Mouse (Mus musculus) liver, embryonic 12.5 days (tissue): ENCODE data around the gene Hoxd3. TPM values are rescaled to one million over a fixed set of nuclear protein-coding genes. Genes with fewer than 3 reads are reported as not detected.

Experiments
- ATAC-seq: fragments of 200-750 bp; cut with Nextera tagmentation; 2 replicates; pipeline ENCODE4 v1.8.0; 2017; ENCODE audit warnings: moderate number of reproducible peaks, mild to moderate bottlenecking, moderate library complexity
- H3K27ac ChIP-seq: fragments of 300-500 bp; sonication (generic); 2 replicates; pipeline ENCODE4 v1.5.1; 2016; ENCODE audit warnings: mild to moderate bottlenecking
- H3K27me3 ChIP-seq: fragments of 300-500 bp; sonication (generic); replicated peaks from 2 replicates; pipeline ENCODE4 v1.6.1; 2016; ENCODE audit warnings: mild to moderate bottlenecking, moderate library complexity
- H3K36me3 ChIP-seq: fragments of 300-500 bp; sonication (generic); 2 replicates; pipeline ENCODE4 v1.6.1; 2016; ENCODE audit warnings: mild to moderate bottlenecking, moderate library complexity
- H3K4me1 ChIP-seq: fragments of 300-500 bp; sonication (generic); 2 replicates; pipeline ENCODE4 v1.6.1; 2016
- H3K4me2 ChIP-seq: fragments of 300-500 bp; sonication (generic); 2 replicates; pipeline ENCODE4 v1.6.1; 2016; ENCODE audit warnings: mild to moderate bottlenecking, moderate library complexity
- H3K4me3 ChIP-seq: fragments of 300-500 bp; sonication (generic); 2 replicates; pipeline ENCODE4 v1.5.1; 2016; ENCODE audit warnings: mild to moderate bottlenecking, moderate library complexity
- H3K9ac ChIP-seq: fragments of 300-500 bp; sonication (generic); 2 replicates; pipeline ENCODE4 v1.6.1; 2016; ENCODE audit warnings: mild to moderate bottlenecking, moderate library complexity
- H3K9me3 ChIP-seq: fragments of 300-500 bp; sonication (generic); replicated peaks from 2 replicates; pipeline ENCODE4 v1.6.1; 2016; ENCODE audit warnings: mild to moderate bottlenecking, moderate library complexity
- WGBS: fragments of 180-500 bp; shearing (Covaris S2); methylation state at CpG from one replicate; pipeline ENCODE4 v1.1.7; 2016; ENCODE audit not compliant: insufficient replicate concordance; 5-methylcytosine and 5-hydroxymethylcytosine counted together
- microRNA counts: library from miRNA; unstranded; fragments of <30 nt; microRNA quantifications from one replicate; lab custom pipeline; 2017
- microRNA-seq: library from miRNA; unstranded; fragments of <30 nt; microRNA quantifications from one replicate; pipeline ENCODE4, GENCODE M21; 2017
- polyA plus RNA-seq: library from polyadenylated mRNA; unstranded; fragments of >200 nt; fragmentation: Nextera tagmentation; extraction: Ambion mirVana; gene quantifications from 2 replicates; pipeline ENCODE4 v1.2.1, GENCODE M21; 2016

Hoxd3 gene
- polyA plus RNA-seq, 1 experiment from 2014 or later, result 0.18 TPM

GRCm38 (mm10) chr2:74774359-74774758 lies 62.6 kb downstream of the Hoxd3 start:
- no peak overlapping the region for H3K27ac ChIP-seq
- H3K27me3 ChIP-seq, result peaks cover 9% of the 10 kb centered on the region; the same call in 1 of the 2 replicates
- ATAC-seq, result no peak
- H3K9ac ChIP-seq, result no peak overlapping the region
- no peaks in the 10 kb centered on the region for H3K36me3 ChIP-seq
- WGBS, result 79% methylated on average over 2 of the region's 2 CpGs
- H3K4me2 ChIP-seq, result no peak overlapping the region
- no peak overlapping the region for H3K4me3 ChIP-seq
- H3K9me3 ChIP-seq, result no peaks in the 10 kb centered on the region
- H3K4me1 ChIP-seq, result no peaks in the 10 kb centered on the region

- 0 out of 2 replicates have a peak, but pooled peaks cover 6% of the 10 kb centered on the region for H3K27me3 ChIP-seq
- H3K4me3 ChIP-seq, result no peak overlapping the region
- ATAC-seq, result no peak
- WGBS, result 64% methylated on average over 13 of the region's 13 CpGs
- no peak overlapping the region for H3K9ac ChIP-seq
- no peaks in the 10 kb centered on the region for H3K9me3 ChIP-seq
- no peaks in the 10 kb centered on the region for H3K36me3 ChIP-seq
- H3K4me2 ChIP-seq, result no peak overlapping the region
- no peak overlapping the region for H3K27ac ChIP-seq
- no peaks in the 10 kb centered on the region for H3K4me1 ChIP-seq
These were observed 66.0 kb downstream of the Hoxd3 start for GRCm38 (mm10) chr2:74777536-74778275.

GRCm38 (mm10) chr2:74781386-74781785 lies 69.7 kb downstream of the Hoxd3 start:
- H3K36me3 ChIP-seq, result no peaks in the 10 kb centered on the region
- no peak overlapping the region for H3K27ac ChIP-seq
- no peak overlapping the region for H3K9ac ChIP-seq
- H3K9me3 ChIP-seq, result no peaks in the 10 kb centered on the region
- H3K27me3 ChIP-seq, result peaks cover 6% of the 10 kb centered on the region; the same call in 1 of the 2 replicates
- no peak overlapping the region for H3K4me2 ChIP-seq
- H3K4me1 ChIP-seq, result no peaks in the 10 kb centered on the region
- ATAC-seq, result no peak
- H3K4me3 ChIP-seq, result no peak overlapping the region
- WGBS, result 74% methylated on average over 5 of the region's 5 CpGs

GRCm38 (mm10) chr2:74795531-74795930 lies 83.8 kb downstream of the Hoxd3 start:
- H3K9me3 ChIP-seq, result no peaks in the 10 kb centered on the region
- no peak overlapping the region for H3K27ac ChIP-seq
- no peaks in the 10 kb centered on the region for H3K36me3 ChIP-seq
- H3K4me1 ChIP-seq, result no peaks in the 10 kb centered on the region
- ATAC-seq, result no peak
- no peak overlapping the region for H3K4me2 ChIP-seq
- no peaks in the 10 kb centered on the region; the same call in 1 of the 2 replicates for H3K27me3 ChIP-seq
- WGBS, result 59% methylated on average over 7 of the region's 7 CpGs
- H3K9ac ChIP-seq, result no peak overlapping the region
- H3K4me3 ChIP-seq, result no peak overlapping the region

MicroRNA genes within 50 kb of the gene (microRNA counts, 519-probe panel; counts per million panel counts)
- microRNA mmu-miR-10b (lab: Ali Mortazavi, UCI), result 582 counts per million, percentile 70 among the panel's probes with 10 or more counts

Small RNA genes within 50 kb of the gene (microRNA-seq; reads per million reads assigned to microRNA genes)
- gene Gm44463, result not detected
- 2,348 reads per million, percentile 81 among the genes with 10 or more reads in this experiment for gene Mir10b

Other genes starting within 250 kb of the Hoxd3 start
- 24.9 and 26.6 TPM in 2 replicates for gene Lnpk, start 132.5 kb upstream of the Hoxd3 start, polyA plus RNA-seq
- gene Evx2, start 52.4 kb upstream of the Hoxd3 start, polyA plus RNA-seq, result not detected in 2 replicates
- 0.10 TPM in 1 of 2 replicates, not detected in the other for gene Hoxd13, start 43.6 kb upstream of the Hoxd3 start, polyA plus RNA-seq
- not detected in 2 replicates for gene Hoxd12, start 36.9 kb upstream of the Hoxd3 start, polyA plus RNA-seq
- not detected in 2 replicates for gene Hoxd11, start 32.4 kb upstream of the Hoxd3 start, polyA plus RNA-seq
- not detected in 2 replicates for gene Hoxd10, start 20.0 kb upstream of the Hoxd3 start, polyA plus RNA-seq
- 0.06 TPM in 1 of 2 replicates, not detected in the other for gene Hoxd9, start 14.2 kb upstream of the Hoxd3 start, polyA plus RNA-seq
- 0.11 and 0.14 TPM in 2 replicates for gene Hoxd8, start 7.3 kb upstream of the Hoxd3 start, polyA plus RNA-seq
- gene Hoxd4, start within 50 bp of the Hoxd3 start, polyA plus RNA-seq, result not detected in 2 replicates
- not detected in 2 replicates for gene Gm28230, start 14.8 kb downstream of the Hoxd3 start, polyA plus RNA-seq
- gene Hoxd1, start 51.1 kb downstream of the Hoxd3 start, polyA plus RNA-seq, result 0.07 TPM in 1 of 2 replicates, not detected in the other
- gene Mtx2, start 113.9 kb downstream of the Hoxd3 start, polyA plus RNA-seq, result 79.6 and 81.5 TPM in 2 replicates